Mouse (Mus musculus) layer of hippocampus, postnatal 36 days (tissue): ENCODE results near the gene Pnkd. TPM values are rescaled to one million over a fixed set of nuclear protein-coding genes. Genes with fewer than 3 reads are reported as not detected.
"Not testable (repeated sequence)": the region's sequence is repeated elsewhere in the genome, so short reads cannot be mapped to it uniquely, and the experiment has no call there.

ENCODE experiments used
- DNase-seq, 2 experiments: peaks; one replicate each; pipeline ENCODE4 v3.0.0; 2022
- total RNA-seq, 2 experiments: library from RNA; stranded (reverse); gene quantifications; 2 replicates each; pipeline ENCODE4 v1.2.3; 2021

Gene Pnkd
- total RNA-seq, 2 experiments from 2014 or later: 168 to 188 TPM

- DNase-seq: no peak
These were observed 5.7 kb upstream of the Pnkd start for GRCm38 (mm10) chr1:74278988-74279387.

- no peak for DNase-seq
These were observed 4.0 kb upstream of the Pnkd start for GRCm38 (mm10) chr1:74280591-74281325.

GRCm38 (mm10) chr1:74281372-74281771 is 3.4 kb upstream of the Pnkd start:
- DNase-seq: no peak

GRCm38 (mm10) chr1:74281886-74282285 is 2.8 kb upstream of the Pnkd start:
- DNase-seq: no peak

GRCm38 (mm10) chr1:74282896-74283625 is 1.7 kb upstream of the Pnkd start:
- DNase-seq: no peak

GRCm38 (mm10) chr1:74283686-74284463 is 855 bp upstream of the Pnkd start:
- peak; percentile 40 to 53 for DNase-seq

- no peak for DNase-seq
These were observed 681 bp downstream of the Pnkd start for GRCm38 (mm10) chr1:74285212-74286010.

- not testable (repeated sequence) for DNase-seq
These were observed 2.3 kb downstream of the Pnkd start for GRCm38 (mm10) chr1:74286869-74287607.

- no peak for DNase-seq
These were observed 3.6 kb downstream of the Pnkd start for GRCm38 (mm10) chr1:74288327-74288726.

GRCm38 (mm10) chr1:74289248-74289647 is 4.5 kb downstream of the Pnkd start:
- DNase-seq: no peak

- no peak for DNase-seq
These were observed 5.0 kb downstream of the Pnkd start for GRCm38 (mm10) chr1:74289740-74290139.

GRCm38 (mm10) chr1:74290141-74290540 is 5.4 kb downstream of the Pnkd start:
- DNase-seq: no peak

- no peak for DNase-seq
These were observed 7.7 kb downstream of the Pnkd start for GRCm38 (mm10) chr1:74292331-74293020.

- no peak for DNase-seq
These were observed 8.7 kb downstream of the Pnkd start for GRCm38 (mm10) chr1:74293306-74293960.

GRCm38 (mm10) chr1:74294090-74294643 is 9.4 kb downstream of the Pnkd start:
- no peak for DNase-seq

- no peak for DNase-seq
These were observed 10.2 kb downstream of the Pnkd start for GRCm38 (mm10) chr1:74294733-74295455.

- peak; percentile 86 to 92 for DNase-seq
These were observed 10.9 kb downstream of the Pnkd start for GRCm38 (mm10) chr1:74295456-74296171.

- no peak for DNase-seq
These were observed 11.7 kb downstream of the Pnkd start for GRCm38 (mm10) chr1:74296477-74296876.

GRCm38 (mm10) chr1:74297269-74297668 is 12.5 kb downstream of the Pnkd start:
- DNase-seq: no peak
